Mouse (Mus musculus) liver, embryonic 12.5 days (tissue): ENCODE data around the gene Ror2. TPM values are rescaled to one million over a fixed set of nuclear protein-coding genes. Genes with fewer than 3 reads are reported as not detected.

Source experiments
- ATAC-seq: fragments of 200-750 bp; cut with Nextera tagmentation; 2 replicates; pipeline ENCODE4 v1.8.0; 2017; ENCODE audit warnings: moderate number of reproducible peaks, mild to moderate bottlenecking, moderate library complexity
- H3K27ac ChIP-seq: fragments of 300-500 bp; sonication (generic); 2 replicates; pipeline ENCODE4 v1.5.1; 2016; ENCODE audit warnings: mild to moderate bottlenecking
- H3K27me3 ChIP-seq: fragments of 300-500 bp; sonication (generic); replicated peaks from 2 replicates; pipeline ENCODE4 v1.6.1; 2016; ENCODE audit warnings: mild to moderate bottlenecking, moderate library complexity
- H3K36me3 ChIP-seq: fragments of 300-500 bp; sonication (generic); 2 replicates; pipeline ENCODE4 v1.6.1; 2016; ENCODE audit warnings: mild to moderate bottlenecking, moderate library complexity
- H3K4me1 ChIP-seq: fragments of 300-500 bp; sonication (generic); 2 replicates; pipeline ENCODE4 v1.6.1; 2016
- H3K4me2 ChIP-seq: fragments of 300-500 bp; sonication (generic); 2 replicates; pipeline ENCODE4 v1.6.1; 2016; ENCODE audit warnings: mild to moderate bottlenecking, moderate library complexity
- H3K4me3 ChIP-seq: fragments of 300-500 bp; sonication (generic); 2 replicates; pipeline ENCODE4 v1.5.1; 2016; ENCODE audit warnings: mild to moderate bottlenecking, moderate library complexity
- H3K9ac ChIP-seq: fragments of 300-500 bp; sonication (generic); 2 replicates; pipeline ENCODE4 v1.6.1; 2016; ENCODE audit warnings: mild to moderate bottlenecking, moderate library complexity
- H3K9me3 ChIP-seq: fragments of 300-500 bp; sonication (generic); replicated peaks from 2 replicates; pipeline ENCODE4 v1.6.1; 2016; ENCODE audit warnings: mild to moderate bottlenecking, moderate library complexity
- WGBS: fragments of 180-500 bp; shearing (Covaris S2); methylation state at CpG from one replicate; pipeline ENCODE4 v1.1.7; 2016; ENCODE audit not compliant: insufficient replicate concordance; 5-methylcytosine and 5-hydroxymethylcytosine counted together
- polyA plus RNA-seq: library from polyadenylated mRNA; unstranded; fragments of >200 nt; fragmentation: Nextera tagmentation; extraction: Ambion mirVana; gene quantifications from 2 replicates; pipeline ENCODE4 v1.2.1, GENCODE M21; 2016

The Ror2 gene
- polyA plus RNA-seq, 1 experiment from 2014 or later: 1.5 TPM

- H3K27ac ChIP-seq: no peak overlapping the region
- WGBS: 49% methylated on average over 6 of the region's 6 CpGs
- no peak overlapping the region for H3K4me3 ChIP-seq
- H3K9ac ChIP-seq: no peak overlapping the region
- no peaks in the 10 kb centered on the region for H3K9me3 ChIP-seq
- no peak overlapping the region for H3K4me2 ChIP-seq
- no peaks in the 10 kb centered on the region for H3K27me3 ChIP-seq
- no peaks in the 10 kb centered on the region; the same call in 1 of the 2 replicates for H3K4me1 ChIP-seq
- no peaks in the 10 kb centered on the region for H3K36me3 ChIP-seq
- ATAC-seq: no peak
Measured at GRCm38 (mm10) chr13:53248080-53248479, 37.8 kb downstream of the Ror2 start.

DNA sequence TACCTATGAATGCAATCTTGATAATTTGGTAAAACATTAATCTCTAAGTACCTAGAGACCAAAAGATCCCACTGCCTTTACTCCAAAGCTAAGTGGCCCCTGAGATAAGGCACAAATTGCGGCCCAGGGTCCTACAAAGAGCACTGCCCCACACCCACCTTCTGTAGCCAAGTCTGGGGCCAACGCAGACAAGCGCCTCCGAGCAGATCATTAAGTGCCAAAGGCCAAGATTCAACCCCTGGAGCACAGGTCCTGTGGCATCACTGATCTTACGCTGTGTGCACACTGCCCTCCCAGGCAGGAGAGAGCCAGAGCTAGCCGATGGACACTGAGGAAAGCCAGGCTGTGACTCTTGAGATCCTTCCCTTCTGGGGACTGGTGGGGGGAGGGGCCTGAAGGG lies 38.7 kb downstream of the Ror2 start:
- Histone ChIP-seq H3K36me3 (no peaks in the 10 kb centered on the region), H3K27me3 (no peaks in the 10 kb centered on the region), H3K9ac (no peak overlapping the region), H3K4me1 (no peaks in the 10 kb centered on the region; the same call in 1 of the 2 replicates), H3K27ac (no peak overlapping the region), H3K9me3 (no peaks in the 10 kb centered on the region), H3K4me3 (no peak overlapping the region), H3K4me2 (no peak overlapping the region)
- no peak for ATAC-seq
- 64% methylated on average over 6 of the region's 6 CpGs for WGBS

- Histone ChIP-seq H3K27me3 (no peaks in the 10 kb centered on the region), H3K27ac (no peak overlapping the region), H3K9ac (no peak overlapping the region), H3K4me3 (no peak overlapping the region), H3K9me3 (0 out of 2 replicates have a peak, but pooled peaks cover 6% of the 10 kb centered on the region), H3K4me1 (no peaks in the 10 kb centered on the region; the same call in 1 of the 2 replicates), H3K4me2 (no peak overlapping the region), H3K36me3 (no peaks in the 10 kb centered on the region)
- WGBS: 77% methylated on average over 8 of the region's 8 CpGs
- ATAC-seq: no peak
Measured at GRCm38 (mm10) chr13:53244151-53244550, 41.8 kb downstream of the Ror2 start.

GRCm38 (mm10) chr13:53237455-53237854 lies 48.5 kb downstream of the Ror2 start:
- H3K4me1 ChIP-seq: 0 out of 2 replicates have a peak, but pooled peaks cover 5% of the 10 kb centered on the region
- no peak overlapping the region for H3K9ac ChIP-seq
- H3K4me3 ChIP-seq: no peak overlapping the region
- peaks cover 34% of the 10 kb centered on the region for H3K27me3 ChIP-seq
- no peaks in the 10 kb centered on the region for H3K36me3 ChIP-seq
- H3K9me3 ChIP-seq: 0 out of 2 replicates have a peak, but pooled peaks cover 6% of the 10 kb centered on the region
- ATAC-seq: no peak
- WGBS: 65% methylated on average over 10 of the region's 10 CpGs
- H3K27ac ChIP-seq: no peak overlapping the region
- H3K4me2 ChIP-seq: no peak overlapping the region

DNA sequence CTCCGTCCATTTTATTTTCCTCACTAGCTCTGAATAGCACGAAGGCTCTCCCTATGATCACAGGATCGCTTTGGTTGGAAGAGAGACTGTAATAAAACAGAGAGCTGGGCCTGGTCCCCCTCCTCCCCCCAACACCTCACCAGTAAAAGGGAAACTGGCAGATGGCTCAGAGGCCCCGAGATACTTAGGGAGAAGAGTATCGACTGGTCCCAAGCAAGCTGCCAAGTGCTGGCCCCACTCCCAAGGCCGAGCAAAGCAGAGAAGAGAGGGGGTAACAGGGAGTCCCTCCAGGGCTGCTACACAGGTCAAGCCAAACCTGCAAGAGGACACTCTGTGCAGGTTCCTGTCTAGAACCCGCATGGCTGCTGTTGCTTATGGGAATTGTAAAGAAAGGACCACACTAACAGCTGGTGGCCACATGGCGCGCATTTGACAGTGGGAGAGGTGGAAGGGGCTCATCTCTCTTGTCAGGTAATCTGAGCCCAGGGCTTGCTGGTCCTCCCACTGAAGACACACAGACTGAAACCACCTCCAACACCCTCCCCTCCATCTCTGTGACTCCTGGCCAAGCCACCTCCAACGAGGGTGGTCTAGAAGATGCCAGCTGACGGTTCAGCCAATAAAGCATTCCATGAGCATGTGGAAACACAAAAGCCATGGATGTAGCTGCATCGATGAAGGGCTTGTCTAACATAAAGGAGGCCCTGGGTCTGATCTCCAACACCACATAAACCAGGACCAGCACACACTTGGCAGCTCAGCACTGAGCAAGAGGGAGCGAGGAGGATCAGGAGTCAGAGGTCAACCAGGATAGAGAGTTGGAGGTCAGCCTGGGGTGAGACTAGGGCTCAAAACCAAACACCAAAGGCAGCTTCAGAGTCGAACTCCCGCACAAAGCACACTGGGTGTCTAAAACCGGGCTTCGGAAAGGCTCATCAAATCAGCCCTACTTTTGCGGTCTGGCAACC lies 49.2 kb downstream of the Ror2 start:
- 45% methylated on average over 18 of the region's 18 CpGs for WGBS
- Histone ChIP-seq H3K4me3 (no peak overlapping the region), H3K4me1 (0 out of 2 replicates have a peak, but pooled peaks cover 5% of the 10 kb centered on the region), H3K9me3 (0 out of 2 replicates have a peak, but pooled peaks cover 5% of the 10 kb centered on the region), H3K27ac (no peak overlapping the region), H3K4me2 (no peak overlapping the region), H3K27me3 (peaks cover 34% of the 10 kb centered on the region), H3K36me3 (no peaks in the 10 kb centered on the region), H3K9ac (no peak overlapping the region)
- ATAC-seq: no peak

GRCm38 (mm10) chr13:53235953-53236352 lies 50.0 kb downstream of the Ror2 start:
- Histone ChIP-seq H3K9me3 (no peaks in the 10 kb centered on the region), H3K4me3 (no peak overlapping the region), H3K9ac (no peak overlapping the region), H3K4me1 (0 out of 2 replicates have a peak, but pooled peaks cover 5% of the 10 kb centered on the region), H3K27ac (no peak overlapping the region), H3K27me3 (peaks cover 34% of the 10 kb centered on the region), H3K36me3 (no peaks in the 10 kb centered on the region), H3K4me2 (no peak overlapping the region)
- ATAC-seq: no peak
- 35% methylated on average over 7 of the region's 7 CpGs for WGBS

- 17% methylated on average over 12 of the region's 12 CpGs for WGBS
- no peak for ATAC-seq
- H3K27me3 ChIP-seq: peaks cover 34% of the 10 kb centered on the region
- H3K4me3 ChIP-seq: no peak overlapping the region
- H3K27ac ChIP-seq: no peak overlapping the region
- H3K36me3 ChIP-seq: no peaks in the 10 kb centered on the region
- H3K4me2 ChIP-seq: no peak overlapping the region
- no peak overlapping the region for H3K9ac ChIP-seq
- H3K4me1 ChIP-seq: 0 out of 2 replicates have a peak, but pooled peaks cover 5% of the 10 kb centered on the region
- no peaks in the 10 kb centered on the region for H3K9me3 ChIP-seq
Measured at GRCm38 (mm10) chr13:53234844-53235243, 51.1 kb downstream of the Ror2 start.

- H3K27me3 ChIP-seq: peaks cover 34% of the 10 kb centered on the region
- no peaks in the 10 kb centered on the region for H3K9me3 ChIP-seq
- no peak overlapping the region for H3K9ac ChIP-seq
- H3K27ac ChIP-seq: no peak overlapping the region
- H3K4me2 ChIP-seq: no peak overlapping the region
- H3K4me1 ChIP-seq: 0 out of 2 replicates have a peak, but pooled peaks cover 5% of the 10 kb centered on the region
- H3K36me3 ChIP-seq: no peaks in the 10 kb centered on the region
- ATAC-seq: no peak
- WGBS: 44% methylated on average over 15 of the region's 15 CpGs
- no peak overlapping the region for H3K4me3 ChIP-seq
Measured at GRCm38 (mm10) chr13:53233826-53234786, 51.8 kb downstream of the Ror2 start.

DNA sequence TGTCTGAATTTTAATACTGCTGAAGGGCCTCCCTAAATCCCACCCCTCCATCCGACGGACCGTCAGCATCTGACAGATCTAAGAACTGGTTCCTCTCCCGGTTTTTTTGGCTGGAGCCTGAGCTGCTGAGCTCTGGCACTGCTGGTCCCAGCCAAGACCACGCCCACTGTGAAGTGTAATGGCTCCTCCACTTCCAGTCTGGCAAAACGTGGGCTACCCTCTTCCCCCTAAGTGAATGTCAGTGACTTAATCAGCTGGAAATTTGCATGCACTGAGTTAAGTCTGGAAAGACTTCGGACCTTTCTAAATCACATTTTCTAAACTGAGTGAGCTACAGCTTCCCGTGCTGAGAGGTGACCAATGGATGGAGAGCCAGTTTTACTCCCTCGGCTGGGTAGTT lies 52.5 kb downstream of the Ror2 start:
- Histone ChIP-seq H3K27me3 (peaks cover 34% of the 10 kb centered on the region), H3K4me2 (no peak overlapping the region), H3K4me3 (no peak overlapping the region), H3K36me3 (no peaks in the 10 kb centered on the region), H3K4me1 (0 out of 2 replicates have a peak, but pooled peaks cover 5% of the 10 kb centered on the region), H3K27ac (no peak overlapping the region), H3K9me3 (no peaks in the 10 kb centered on the region), H3K9ac (no peak overlapping the region)
- ATAC-seq: no peak
- 29% methylated on average over 9 of the region's 9 CpGs for WGBS

DNA sequence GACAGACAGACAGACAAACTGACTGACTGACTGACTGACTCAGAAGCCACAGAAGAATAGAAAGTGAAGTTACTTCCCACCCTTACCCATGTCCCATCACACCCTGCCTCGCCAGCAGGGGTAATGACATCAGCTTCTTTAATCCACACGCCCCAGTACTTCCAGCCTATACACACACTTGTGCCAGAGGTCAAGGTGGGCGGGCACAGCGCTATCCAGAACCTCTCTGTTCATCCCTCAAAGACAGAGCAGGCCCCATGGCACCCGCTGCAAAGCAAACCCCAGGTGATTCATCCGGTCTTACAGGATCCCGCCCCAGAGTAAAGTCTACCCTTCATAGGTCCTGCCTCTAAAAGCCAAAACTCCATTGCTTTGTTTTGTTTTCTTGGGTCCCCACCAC lies 53.5 kb downstream of the Ror2 start:
- Histone ChIP-seq H3K4me1 (0 out of 2 replicates have a peak, but pooled peaks cover 5% of the 10 kb centered on the region), H3K36me3 (no peaks in the 10 kb centered on the region), H3K4me3 (no peak overlapping the region), H3K27me3 (peaks cover 34% of the 10 kb centered on the region), H3K4me2 (no peak overlapping the region), H3K27ac (no peak overlapping the region), H3K9me3 (no peaks in the 10 kb centered on the region), H3K9ac (no peak overlapping the region)
- ATAC-seq: no peak
- WGBS: 48% methylated on average over 7 of the region's 7 CpGs

- H3K27ac ChIP-seq: no peak overlapping the region
- H3K4me1 ChIP-seq: 0 out of 2 replicates have a peak, but pooled peaks cover 5% of the 10 kb centered on the region
- H3K27me3 ChIP-seq: peaks cover 19% of the 10 kb centered on the region
- H3K4me2 ChIP-seq: no peak overlapping the region
- H3K36me3 ChIP-seq: no peaks in the 10 kb centered on the region
- no peak overlapping the region for H3K9ac ChIP-seq
- no peak for ATAC-seq
- H3K9me3 ChIP-seq: 0 out of 2 replicates have a peak, but pooled peaks cover under 1% of the 10 kb centered on the region
- H3K4me3 ChIP-seq: no peak overlapping the region
- WGBS: 74% methylated on average over 18 of the region's 18 CpGs
Measured at GRCm38 (mm10) chr13:53230446-53231161, 55.3 kb downstream of the Ror2 start.
